Mouse (Mus musculus) kidney, adult 9 months (tissue): ENCODE results near the gene Six2.

Source experiments
- DNase-seq: peaks from one replicate; pipeline ENCODE4 v3.0.0; 2022

The Six2 gene

GRCm38 (mm10) chr17:85645718-85646665 lies 42.1 kb downstream of the Six2 start:
- DNase-seq: peak; percentile 19

- no peak for DNase-seq
These were observed 42.8 kb downstream of the Six2 start for GRCm38 (mm10) chr17:85645312-85645711.

DNA sequence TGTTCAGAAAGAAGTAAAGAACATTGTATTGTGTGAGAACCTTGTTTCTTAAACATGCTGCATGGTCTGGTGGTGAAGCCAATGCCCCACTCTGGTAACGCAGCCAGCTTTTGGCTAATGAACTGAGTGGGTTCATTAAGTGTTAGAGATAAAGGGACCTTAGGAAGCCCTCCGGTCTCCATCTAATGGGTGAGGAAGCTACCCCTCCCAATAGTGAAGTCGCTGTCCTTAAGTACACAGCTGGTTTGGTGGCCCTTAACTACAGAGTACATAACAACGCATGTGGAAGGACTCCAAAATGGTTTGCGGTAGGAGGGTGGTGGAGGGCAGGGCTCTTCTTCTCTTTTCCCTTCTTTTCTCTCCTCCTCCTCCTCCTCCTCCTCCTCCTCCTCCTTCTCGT lies 50.2 kb downstream of the Six2 start:
- DNase-seq: no peak
